Mouse (Mus musculus) hindbrain, embryonic 14.5 days (tissue): ENCODE measurements around the gene Ptch1. TPM values are rescaled to one million over a fixed set of nuclear protein-coding genes. Genes with fewer than 3 reads are reported as not detected.
A peak's percentile ranks its signal among the peaks of the same experiment; 100 is the strongest.

Experiments used
- ATAC-seq: fragments of 200-750 bp; cut with Nextera tagmentation; 2 replicates; pipeline ENCODE4 v1.8.0; 2017; ENCODE audit warnings: moderate number of reproducible peaks, mild to moderate bottlenecking, moderate TSS enrichment, moderate library complexity; ENCODE audit not compliant: low FRiP score
- DNase-seq: peaks from one replicate; pipeline ENCODE4 v3.0.0-alpha.2; 2015; ENCODE audit warnings: low spot score
- H3K27ac ChIP-seq: fragments of 300-500 bp; sonication (generic); 2 replicates; pipeline ENCODE4 v1.5.1; 2014; ENCODE audit warnings: mild to moderate bottlenecking, moderate library complexity
- H3K27me3 ChIP-seq: fragments of 300-500 bp; sonication (generic); 2 replicates; pipeline ENCODE4 v1.6.1; 2014; ENCODE audit warnings: mild to moderate bottlenecking, low read length, mixed read lengths; ENCODE audit not compliant: control insufficient read depth, insufficient read depth
- H3K36me3 ChIP-seq: fragments of 300-500 bp; sonication (generic); replicated peaks from 2 replicates; pipeline ENCODE4 v1.6.1; 2014; ENCODE audit not compliant: control insufficient read depth, insufficient read depth
- H3K4me1 ChIP-seq: fragments of 300-500 bp; sonication (generic); replicated peaks from 2 replicates; pipeline ENCODE4 v1.6.1; 2014; ENCODE audit warnings: antibody characterized with exemption, low read length, mixed read lengths; ENCODE audit not compliant: control insufficient read depth, insufficient read depth
- H3K4me2 ChIP-seq: fragments of 300-500 bp; sonication (generic); replicated peaks from 2 replicates; pipeline ENCODE4 v1.6.1; 2014; ENCODE audit warnings: mild to moderate bottlenecking, moderate library complexity
- H3K4me3 ChIP-seq: fragments of 300-500 bp; sonication (generic); replicated peaks from 2 replicates; pipeline ENCODE4 v1.5.1; 2014; ENCODE audit warnings: mild to moderate bottlenecking, low read length
- H3K9ac ChIP-seq: fragments of 300-500 bp; sonication (generic); 2 replicates; pipeline ENCODE4 v1.6.1; 2014
- H3K9me3 ChIP-seq: fragments of 300-500 bp; sonication (generic); 2 replicates; pipeline ENCODE4 v1.6.1; 2016; ENCODE audit warnings: low read length; ENCODE audit not compliant: control insufficient read depth
- WGBS: fragments of 180-500 bp; shearing (Covaris S2); extraction: QIAGEN DNeasy Blood & Tissue Kit; methylation state at CpG from one replicate; pipeline ENCODE4 v1.1.7; 2014; 5-methylcytosine and 5-hydroxymethylcytosine counted together
- polyA plus RNA-seq: library from polyadenylated mRNA; unstranded; fragments of >200 nt; fragmentation: Nextera tagmentation; extraction: Ambion mirVana; gene quantifications from 2 replicates; pipeline ENCODE4 v1.2.1, GENCODE M21; 2014

The Ptch1 gene
- polyA plus RNA-seq, 1 experiment from 2014 or later: 22.7 TPM

GRCm38 (mm10) chr13:63514931-63515360 lies 58.5 kb downstream of the Ptch1 start:
- DNase-seq (no peak), ATAC-seq (peak; percentile 21; the same call in 1 of the 2 replicates)
- Histone ChIP-seq H3K4me3 (no peak overlapping the region), H3K27me3 (no peaks in the 10 kb centered on the region), H3K36me3 (peaks cover 96% of the 10 kb centered on the region), H3K4me2 (no peak overlapping the region), H3K4me1 (peaks cover 11% of the 10 kb centered on the region), H3K9ac (peak overlapping the region; percentile 20; the same call in 1 of the 2 replicates), H3K9me3 (no peaks in the 10 kb centered on the region), H3K27ac (no peak overlapping the region)
- 8% methylated on average over 8 of the region's 8 CpGs for WGBS

- ATAC-seq (peak; percentile 21; the same call in 1 of the 2 replicates), DNase-seq (no peak)
- 41% methylated on average over 25 of the region's 26 CpGs for WGBS
- peaks cover 93% of the 10 kb centered on the region for H3K36me3 ChIP-seq
- H3K4me3 ChIP-seq: no peak overlapping the region
- no peak overlapping the region for H3K9ac ChIP-seq
- no peaks in the 10 kb centered on the region for H3K9me3 ChIP-seq
- H3K27ac ChIP-seq: peak overlapping the region; percentile 64; the same call in 1 of the 2 replicates
- peaks cover 11% of the 10 kb centered on the region for H3K4me1 ChIP-seq
- no peaks in the 10 kb centered on the region for H3K27me3 ChIP-seq
- no peak overlapping the region for H3K4me2 ChIP-seq
These were observed 59.9 kb downstream of the Ptch1 start for GRCm38 (mm10) chr13:63513374-63514098.

DNA sequence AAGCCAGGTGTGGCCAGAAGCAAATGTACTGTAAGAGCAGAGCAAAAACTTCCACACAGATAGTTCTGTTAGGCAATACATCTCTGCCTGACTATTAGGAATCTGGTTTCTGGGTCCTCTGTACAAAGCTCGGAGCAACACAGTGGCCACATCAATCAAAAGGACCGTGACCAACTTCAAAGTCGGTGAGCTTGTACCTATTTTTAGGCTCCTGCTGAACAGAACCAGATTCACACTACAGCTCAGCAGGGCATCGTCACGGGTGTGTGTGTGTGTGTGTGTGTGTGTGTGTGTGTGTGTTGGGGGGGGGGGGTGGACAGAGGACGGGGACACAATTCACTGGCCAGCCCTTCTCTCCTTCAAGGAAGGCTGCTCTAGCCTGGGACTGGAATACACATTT lies 61.0 kb downstream of the Ptch1 start:
- Histone ChIP-seq H3K9me3 (no peaks in the 10 kb centered on the region), H3K4me2 (no peak overlapping the region), H3K27ac (no peak overlapping the region), H3K4me1 (peaks cover 11% of the 10 kb centered on the region), H3K4me3 (no peak overlapping the region), H3K36me3 (peaks cover 93% of the 10 kb centered on the region), H3K27me3 (no peaks in the 10 kb centered on the region), H3K9ac (no peak overlapping the region)
- no peak for ATAC-seq
- WGBS: 23% methylated on average over 6 of the region's 6 CpGs
- DNase-seq: no peak

DNA sequence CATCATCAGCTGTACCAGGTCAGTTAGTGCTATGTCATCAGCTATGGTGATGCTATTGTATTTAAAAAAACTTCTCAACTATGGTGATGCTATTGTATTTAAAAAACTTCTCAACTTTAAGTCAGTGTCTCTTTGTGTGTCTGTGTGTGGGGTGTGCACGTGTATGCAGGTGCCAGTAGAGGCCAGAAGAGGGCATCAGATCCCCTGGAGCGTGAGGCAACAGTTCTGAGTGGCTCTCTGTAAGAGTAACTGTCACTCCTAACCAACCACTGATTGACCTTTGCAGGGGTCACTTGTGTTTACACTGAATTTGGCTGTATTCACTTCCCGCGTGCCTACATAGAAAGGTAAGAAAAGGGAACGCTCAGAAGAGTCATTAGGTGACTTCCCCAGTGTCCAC lies 65.6 kb downstream of the Ptch1 start:
- peaks cover 53% of the 10 kb centered on the region for H3K36me3 ChIP-seq
- no peaks in the 10 kb centered on the region for H3K27me3 ChIP-seq
- no peaks in the 10 kb centered on the region for H3K9me3 ChIP-seq
- no peak overlapping the region for H3K4me3 ChIP-seq
- DNase-seq (no peak), ATAC-seq (no peak)
- WGBS: 92% methylated on average over 5 of the region's 5 CpGs
- H3K4me1 ChIP-seq: no peaks in the 10 kb centered on the region
- no peak overlapping the region for H3K27ac ChIP-seq
- H3K4me2 ChIP-seq: no peak overlapping the region
- no peak overlapping the region for H3K9ac ChIP-seq

- 91% methylated on average over 6 of the region's 6 CpGs for WGBS
- H3K4me3 ChIP-seq: no peak overlapping the region
- H3K27me3 ChIP-seq: no peaks in the 10 kb centered on the region
- DNase-seq (no peak), ATAC-seq (no peak)
- H3K36me3 ChIP-seq: peaks cover 46% of the 10 kb centered on the region
- H3K9ac ChIP-seq: no peak overlapping the region
- H3K4me1 ChIP-seq: no peaks in the 10 kb centered on the region
- H3K9me3 ChIP-seq: no peaks in the 10 kb centered on the region
- no peak overlapping the region for H3K4me2 ChIP-seq
- H3K27ac ChIP-seq: no peak overlapping the region
These were observed 66.3 kb downstream of the Ptch1 start for GRCm38 (mm10) chr13:63507001-63507556.

GRCm38 (mm10) chr13:63506364-63506763 lies 67.0 kb downstream of the Ptch1 start:
- no peak overlapping the region for H3K4me3 ChIP-seq
- H3K4me1 ChIP-seq: no peaks in the 10 kb centered on the region
- 56% methylated on average over 1 of the region's 1 CpGs for WGBS
- no peak overlapping the region for H3K9ac ChIP-seq
- H3K36me3 ChIP-seq: peaks cover 39% of the 10 kb centered on the region
- no peak for DNase-seq
- no peak overlapping the region for H3K4me2 ChIP-seq
- ATAC-seq: no peak
- no peaks in the 10 kb centered on the region for H3K9me3 ChIP-seq
- no peak overlapping the region for H3K27ac ChIP-seq
- no peaks in the 10 kb centered on the region for H3K27me3 ChIP-seq

DNA sequence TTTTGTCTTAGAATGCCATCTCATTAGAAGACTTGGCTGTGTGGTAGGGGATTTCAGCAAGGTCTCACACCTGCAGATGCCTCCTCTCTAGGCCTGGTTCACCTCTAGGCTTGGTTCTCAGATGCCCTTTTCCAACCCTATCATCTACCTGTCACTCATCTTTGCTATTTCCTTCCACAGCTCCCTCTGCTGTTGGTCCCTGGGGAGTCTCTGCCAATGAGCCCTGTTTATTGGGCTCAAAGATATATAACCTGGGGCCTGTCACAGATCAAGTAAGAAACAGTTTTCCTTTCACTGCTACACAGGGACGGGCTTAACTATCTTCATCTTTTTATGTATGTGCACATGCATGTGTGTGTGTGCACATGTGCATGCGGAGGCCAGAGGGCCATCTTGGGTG lies 71.0 kb downstream of the Ptch1 start:
- H3K9ac ChIP-seq: no peak overlapping the region
- H3K9me3 ChIP-seq: no peaks in the 10 kb centered on the region
- H3K36me3 ChIP-seq: peaks cover 2% of the 10 kb centered on the region
- DNase-seq (no peak), ATAC-seq (no peak)
- H3K27me3 ChIP-seq: no peaks in the 10 kb centered on the region
- H3K4me1 ChIP-seq: peaks cover under 1% of the 10 kb centered on the region; the same call in 1 of the 2 replicates
- 91% methylated on average over 2 of the region's 2 CpGs for WGBS
- H3K4me3 ChIP-seq: no peak overlapping the region
- H3K27ac ChIP-seq: no peak overlapping the region
- H3K4me2 ChIP-seq: no peak overlapping the region

DNA sequence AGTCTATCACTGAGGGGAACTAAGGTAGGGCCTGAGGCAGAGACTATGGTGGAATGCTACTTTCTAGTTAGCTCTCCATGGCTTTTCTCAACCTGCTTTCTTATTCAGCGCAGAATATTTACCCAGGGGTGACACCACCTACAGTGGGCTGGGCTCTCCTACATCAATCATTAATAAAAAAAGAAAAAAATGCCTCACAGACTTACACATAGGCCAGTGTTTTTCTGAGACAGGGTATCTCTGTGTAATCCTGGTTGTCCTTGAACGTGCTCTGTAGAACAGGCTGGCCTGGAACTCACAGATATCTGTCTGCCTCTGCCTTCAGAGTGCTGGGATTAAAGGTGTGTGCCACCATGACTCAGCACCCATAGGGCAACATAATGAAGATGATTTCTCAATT lies 73.9 kb downstream of the Ptch1 start:
- Histone ChIP-seq H3K9ac (no peak overlapping the region), H3K27ac (no peak overlapping the region), H3K27me3 (no peaks in the 10 kb centered on the region), H3K36me3 (no peaks in the 10 kb centered on the region), H3K4me3 (no peak overlapping the region), H3K4me2 (no peak overlapping the region), H3K9me3 (no peaks in the 10 kb centered on the region), H3K4me1 (peaks cover 13% of the 10 kb centered on the region; the same call in 1 of the 2 replicates)
- WGBS: 92% methylated on average over 2 of the region's 2 CpGs
- DNase-seq: no peak
- no peak for ATAC-seq

GRCm38 (mm10) chr13:63496646-63497582 lies 76.5 kb downstream of the Ptch1 start, which contains the start of gene Fancc:
Fancc (minus strand) TSS chr13:63497278.
- H3K4me3 ChIP-seq: no peak within 1 kb of the TSS
- peak within 1 kb of the TSS; percentile 47 for H3K4me2 ChIP-seq
- H3K27ac ChIP-seq: 0 out of 2 replicates have a peak within 1 kb of the TSS, but pooled peaks have one; percentile 26
- peak within 1 kb of the TSS; percentile 1; the same call in 1 of the 2 replicates for H3K9ac ChIP-seq
- H3K27me3 ChIP-seq: no peaks in the 10 kb centered on the region
- WGBS: 17% methylated on average over 23 of the region's 23 CpGs
- peaks cover 13% of the 10 kb centered on the region; the same call in 1 of the 2 replicates for H3K4me1 ChIP-seq
- DNase-seq: peak; percentile 67
- no peaks in the 10 kb centered on the region for H3K9me3 ChIP-seq
- no peaks in the 10 kb centered on the region for H3K36me3 ChIP-seq
- ATAC-seq: peak; percentile 78; the same call in 1 of the 2 replicates
